Mouse (Mus musculus): Measurements from ENCODE around the gene Car5a.

GRCm38 (mm10) chr8:121990506-121991255 lies 46.0 kb upstream of the Car5a start:
- TF ChIP-seq CTCF (IDR thresholded peaks at IDR 0.05; ENCODE audit: low read depth) (no peak), EP300 (IDR thresholded peaks at IDR 0.05; ENCODE audit: low read depth) (no peak)
